Mouse (Mus musculus) kidney, adult 18-20 months (tissue): Measurements from ENCODE around the gene AY761185.
"Not testable (repeated sequence)": the region's sequence is repeated elsewhere in the genome, so short reads cannot be mapped to it uniquely, and the experiment has no call there.

Source experiments
- DNase-seq: peaks from one replicate; pipeline ENCODE4 v3.0.0; 2021

AY761185 gene

DNA sequence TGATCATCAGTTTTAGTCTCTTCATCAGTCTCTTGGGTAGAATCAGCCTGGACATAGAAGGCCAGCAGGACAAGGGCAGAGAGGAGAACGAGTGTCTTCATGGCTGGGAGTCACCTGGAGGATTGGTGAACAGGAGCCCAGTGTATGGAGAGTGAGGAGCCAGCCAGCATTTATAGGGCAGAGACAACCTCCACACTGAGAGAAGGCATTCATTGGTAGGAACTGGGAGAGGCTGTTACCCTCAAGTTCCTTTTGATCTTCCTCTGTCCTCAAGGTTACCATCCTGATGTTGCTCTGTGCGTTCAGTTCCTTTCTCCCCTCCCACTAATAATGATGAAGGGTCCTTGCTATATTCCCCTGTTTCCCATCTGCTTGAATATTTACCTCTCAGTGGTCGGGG is at the start of gene AY761185:
Gene AY761185, minus strand, starts transcription at position 101 of the 400 bp plus-strand sequence.
- no peak for DNase-seq

- not testable (repeated sequence) for DNase-seq
Measured at GRCm38 (mm10) chr8:20994042-20994441, 49.5 kb upstream of the AY761185 start.

GRCm38 (mm10) chr8:20979846-20980245 is 35.3 kb upstream of the AY761185 start:
- DNase-seq = no peak

DNA sequence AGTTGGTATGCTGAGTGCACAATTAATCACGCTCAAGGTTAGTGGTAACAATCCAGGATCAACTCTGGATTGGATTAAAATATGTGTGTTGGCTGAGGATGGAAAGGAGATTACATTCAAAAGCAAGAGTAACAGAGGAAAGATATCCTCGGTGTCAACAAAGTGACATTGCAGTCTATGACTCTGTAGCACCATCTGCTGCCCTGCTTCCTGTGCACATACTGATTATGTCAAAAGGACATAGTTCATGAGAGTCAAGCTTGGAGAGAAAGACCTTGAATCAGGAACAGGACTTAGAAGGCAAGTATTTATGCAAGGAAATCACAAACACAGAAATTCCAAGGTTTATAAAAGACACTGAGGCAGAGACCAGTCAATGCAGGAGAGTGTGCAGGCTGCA is 20.0 kb upstream of the AY761185 start:
- no peak for DNase-seq

DNA sequence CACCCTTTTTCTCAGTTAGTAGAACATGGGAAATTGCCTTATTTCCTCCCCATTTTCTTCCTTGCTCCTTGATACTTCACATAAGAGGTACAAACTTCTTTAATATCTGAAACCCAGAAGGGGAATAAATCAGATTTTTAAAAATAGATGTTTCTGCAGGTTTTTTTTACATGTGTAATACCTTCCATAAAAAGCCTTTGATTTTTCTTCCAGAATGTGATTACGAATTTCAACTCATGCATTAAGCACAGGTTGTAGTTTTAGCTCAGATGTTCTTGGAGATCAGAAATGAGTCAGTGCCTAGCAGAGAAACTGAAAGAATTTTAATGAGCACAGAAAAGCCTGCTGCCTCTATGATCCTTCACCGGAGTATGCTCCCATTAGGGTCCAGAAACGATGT is 22.5 kb downstream of the AY761185 start, which contains the start of gene Gm6040:
Gene Gm6040, minus strand, starts transcription at position 101 of the 400 bp plus-strand sequence.
- DNase-seq = no peak

DNA sequence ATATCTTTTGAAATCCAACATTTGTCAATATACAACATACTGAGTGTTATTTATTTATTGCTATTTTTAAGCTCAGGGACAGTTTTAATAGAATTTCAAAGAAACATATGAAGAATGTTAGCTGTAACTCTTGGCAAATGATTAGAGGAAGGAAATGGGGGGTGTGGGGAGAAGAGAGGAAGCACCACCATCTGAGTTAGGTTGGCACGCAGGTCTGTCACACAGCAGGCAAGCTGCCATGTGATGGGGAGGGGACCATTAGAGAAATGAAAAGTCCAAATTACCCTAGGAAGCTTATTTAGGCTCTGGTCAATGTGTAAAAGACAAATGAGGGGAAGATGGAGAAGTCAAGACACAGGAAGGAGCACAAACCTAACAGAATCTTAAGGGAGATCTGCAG is 32.2 kb downstream of the AY761185 start:
- DNase-seq = no peak

- no peak for DNase-seq
Measured at GRCm38 (mm10) chr8:20908256-20908655, 36.3 kb downstream of the AY761185 start.

GRCm38 (mm10) chr8:20907119-20907518 is 37.4 kb downstream of the AY761185 start:
- no peak for DNase-seq

DNA sequence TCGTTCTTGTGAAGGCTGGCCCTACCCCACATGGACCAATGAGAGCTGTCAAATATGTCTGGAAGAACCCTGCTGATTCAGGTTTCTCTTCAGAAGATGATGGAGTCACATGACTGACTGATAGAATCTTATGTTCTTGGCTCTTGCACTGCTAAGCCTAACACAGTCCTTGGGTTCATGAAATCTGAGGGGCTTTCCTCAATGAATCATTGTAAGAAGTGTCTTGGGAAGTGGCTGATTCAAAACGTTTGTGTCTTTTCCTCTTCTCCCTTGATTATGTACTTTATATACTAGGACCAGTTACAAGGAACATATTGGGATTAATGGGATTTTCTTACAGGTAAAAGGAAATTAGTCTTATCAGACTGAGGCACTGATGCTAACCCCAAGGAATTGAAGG is 42.0 kb downstream of the AY761185 start, which contains the start of gene Gm15056:
Gene Gm15056, minus strand, starts transcription at position 101 of the 400 bp plus-strand sequence.
- no peak for DNase-seq
